Mouse (Mus musculus): Measurements from ENCODE around the gene Iglon5. TPM values are rescaled to one million over a fixed set of nuclear protein-coding genes. Genes with fewer than 3 reads are reported as not detected.

The Iglon5 gene
- polyA plus RNA-seq, 1 experiment from 2014 or later: not detected

DNA sequence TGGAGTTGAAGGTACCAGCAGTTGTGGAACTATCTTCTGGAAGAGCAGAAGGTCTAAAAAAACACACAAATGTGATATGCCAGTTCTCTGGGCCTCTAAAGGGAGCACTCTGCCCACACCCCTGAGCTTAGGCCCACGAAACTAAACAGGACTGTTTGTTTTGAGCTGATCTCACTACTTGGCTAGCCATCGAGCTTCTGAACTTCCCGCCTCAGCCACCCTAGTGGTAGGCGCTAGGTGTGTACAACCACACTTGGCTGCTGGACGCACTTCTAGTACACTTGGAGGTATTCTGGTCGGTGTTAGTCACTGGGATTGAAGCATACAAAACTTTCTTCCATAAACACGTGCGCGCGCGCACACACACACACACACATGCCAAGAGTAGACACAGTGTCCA lies 38.1 kb downstream of the Iglon5 start:
- Histone ChIP-seq H3K4me3 (ENCODE audit: inconsistent target) (no peak overlapping the region), H3K79me2 (ENCODE audit: inconsistent target) (peaks cover 26% of the 10 kb centered on the region; the same call in 1 of the 2 replicates), H3K27ac (no peak overlapping the region), H3K36me3 (ENCODE audit: inconsistent target) (peaks cover 26% of the 10 kb centered on the region)
- WGBS (ENCODE audit: missing documents): 92% methylated on average over 11 of the region's 11 CpGs

GRCm38 (mm10) chr7:43449811-43450210 lies 40.1 kb downstream of the Iglon5 start:
- 94% methylated on average over 2 of the region's 2 CpGs for WGBS (ENCODE audit: missing documents)
- Histone ChIP-seq H3K36me3 (ENCODE audit: inconsistent target) (peaks cover 17% of the 10 kb centered on the region), H3K27ac (no peak overlapping the region), H3K4me3 (ENCODE audit: inconsistent target) (no peak overlapping the region), H3K79me2 (ENCODE audit: inconsistent target) (peaks cover 44% of the 10 kb centered on the region)

DNA sequence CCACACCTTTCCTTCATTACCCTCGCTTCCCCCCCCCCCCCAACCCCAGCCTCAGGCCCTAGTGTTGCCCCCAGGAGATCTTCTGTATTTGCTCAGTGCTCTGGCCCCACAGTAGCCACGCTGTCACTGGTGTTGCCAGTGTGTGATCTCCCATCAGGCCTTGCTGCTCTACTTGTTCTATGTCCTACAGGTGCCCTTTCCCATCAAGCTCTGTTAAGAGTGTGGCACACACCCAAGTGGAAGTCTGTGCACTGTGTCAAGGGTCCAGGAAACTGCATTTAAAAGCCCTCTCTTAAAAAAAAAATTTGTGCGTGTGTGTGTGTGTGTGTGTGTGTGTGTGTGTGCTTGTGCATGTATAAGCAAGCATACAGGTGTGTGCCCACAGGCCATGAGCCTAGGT lies 41.6 kb downstream of the Iglon5 start:
- H3K79me2 ChIP-seq (ENCODE audit: inconsistent target): peaks cover 52% of the 10 kb centered on the region
- H3K4me3 ChIP-seq (ENCODE audit: inconsistent target): no peak overlapping the region
- WGBS (ENCODE audit: missing documents): 55% methylated on average over 2 of the region's 3 CpGs
- no peak overlapping the region for H3K27ac ChIP-seq
- H3K36me3 ChIP-seq (ENCODE audit: inconsistent target): 0 out of 2 replicates have a peak, but pooled peaks cover 6% of the 10 kb centered on the region

- Histone ChIP-seq H3K79me2 (ENCODE audit: inconsistent target) (peaks cover 52% of the 10 kb centered on the region), H3K4me3 (ENCODE audit: inconsistent target) (no peak overlapping the region), H3K27ac (no peak overlapping the region), H3K36me3 (ENCODE audit: inconsistent target) (0 out of 2 replicates have a peak, but pooled peaks cover 2% of the 10 kb centered on the region)
- 46% methylated on average over 4 of the region's 4 CpGs for WGBS (ENCODE audit: missing documents)
Measured at GRCm38 (mm10) chr7:43447801-43448200, 42.1 kb downstream of the Iglon5 start.

DNA sequence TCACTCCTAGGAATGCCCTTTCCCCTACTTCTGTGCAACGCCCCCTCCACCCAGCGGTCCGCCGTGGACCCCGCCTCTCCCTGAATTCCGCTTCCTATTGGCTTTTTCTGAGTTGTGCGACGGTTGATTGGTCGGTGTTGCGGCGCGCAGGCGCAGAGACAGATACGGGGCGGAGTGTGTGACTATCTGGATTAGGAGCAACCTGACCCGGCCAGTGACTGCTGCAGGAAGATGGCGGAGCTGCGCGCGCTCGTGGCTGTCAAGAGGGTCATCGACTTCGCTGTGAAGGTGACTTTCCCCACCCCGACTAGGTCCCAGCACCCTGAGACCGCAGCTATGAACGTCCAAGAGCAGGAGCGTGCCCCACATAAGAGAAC lies 46.0 kb downstream of the Iglon5 start, which contains the start of the genes Etfb and Gm45233:
Gene Etfb, plus strand, starts transcription at position 167 of the 377 bp plus-strand sequence.
Gene Gm45233, plus strand, starts transcription at position 212 of the 377 bp plus-strand sequence.
- peak within 1 kb of the TSS; percentile 67 for H3K4me3 ChIP-seq (ENCODE audit: inconsistent target)
- H3K79me2 ChIP-seq (ENCODE audit: inconsistent target): peaks cover 47% of the 10 kb centered on the region
- H3K27ac ChIP-seq: peak within 1 kb of the TSS; percentile 94
- no peaks in the 10 kb centered on the region for H3K36me3 ChIP-seq (ENCODE audit: inconsistent target)
- under 1% methylated on average over 27 of the region's 27 CpGs for WGBS (ENCODE audit: missing documents)

DNA sequence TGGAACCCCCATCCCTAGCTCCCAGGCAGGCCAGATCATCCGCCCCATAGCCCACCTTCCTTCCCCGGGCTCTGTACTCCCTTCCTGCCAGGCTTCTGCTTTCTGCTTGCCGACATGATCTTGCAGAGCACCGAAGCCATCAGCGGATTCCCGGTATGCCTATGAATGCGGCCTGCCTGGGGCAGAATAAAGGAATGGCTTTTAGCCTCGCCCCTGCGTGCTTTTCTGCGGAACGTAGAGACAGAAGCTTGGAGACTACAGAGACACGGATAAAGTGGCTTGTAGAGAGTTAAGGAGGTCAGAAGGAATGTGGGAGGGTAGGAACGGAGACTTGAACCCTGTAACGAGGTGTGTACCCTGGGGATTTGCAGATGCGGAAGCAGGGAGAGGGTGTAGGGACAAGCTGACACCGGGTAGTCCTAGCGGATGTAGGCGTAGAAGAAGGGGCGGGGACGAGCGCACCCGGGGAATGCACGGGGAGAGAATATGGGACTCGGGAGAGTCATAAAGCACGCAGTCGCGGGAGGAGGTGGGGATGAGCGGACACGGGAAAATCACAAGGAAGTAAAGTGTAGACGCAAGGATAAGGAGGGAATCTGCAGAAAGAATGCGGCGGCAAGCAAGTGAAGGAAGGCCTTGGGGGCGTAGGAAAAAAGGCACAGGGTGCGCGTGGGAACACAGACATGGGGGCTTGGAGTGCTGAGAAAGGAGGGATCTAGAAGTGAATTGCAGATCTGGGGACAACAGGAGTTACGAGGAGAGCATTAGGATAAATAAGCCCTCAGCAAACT lies 46.6 kb downstream of the Iglon5 start:
- H3K27ac ChIP-seq: peak overlapping the region; percentile 94
- 1% methylated on average over 36 of the region's 36 CpGs for WGBS (ENCODE audit: missing documents)

DNA sequence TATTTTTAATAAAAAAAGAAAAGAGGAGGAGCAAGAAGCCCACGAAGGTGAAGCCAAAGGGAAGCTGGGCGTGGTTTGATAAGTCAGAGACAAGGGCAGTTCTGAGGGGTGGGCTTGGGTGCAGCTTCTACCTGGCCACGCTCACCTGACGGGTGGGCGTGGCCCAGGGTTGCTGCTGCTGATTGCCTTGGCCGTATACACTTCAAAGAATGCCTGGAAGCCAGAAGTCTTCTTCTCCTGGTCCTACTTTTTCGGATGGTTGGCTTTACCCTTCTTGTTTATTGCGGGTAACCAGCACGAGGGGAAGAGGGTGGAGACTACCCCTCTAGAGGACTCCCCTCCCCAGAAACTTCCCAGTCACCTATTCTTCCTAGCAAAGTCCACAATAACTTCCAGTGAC lies 47.2 kb downstream of the Iglon5 start:
- Histone ChIP-seq H3K36me3 (ENCODE audit: inconsistent target) (no peaks in the 10 kb centered on the region), H3K27ac (peak overlapping the region; percentile 94), H3K4me3 (ENCODE audit: inconsistent target) (peak overlapping the region; percentile 67), H3K79me2 (ENCODE audit: inconsistent target) (peaks cover 35% of the 10 kb centered on the region)
- WGBS (ENCODE audit: missing documents): 1% methylated on average over 9 of the region's 9 CpGs

More for the DNA sequence above, 46.6 kb downstream of the Iglon5 start:
- peaks cover 42% of the 10 kb centered on the region for H3K79me2 ChIP-seq (ENCODE audit: inconsistent target)
- no peaks in the 10 kb centered on the region for H3K36me3 ChIP-seq (ENCODE audit: inconsistent target)
- H3K4me3 ChIP-seq (ENCODE audit: inconsistent target): peak overlapping the region; percentile 67

- WGBS (ENCODE audit: missing documents): 86% methylated on average over 3 of the region's 3 CpGs
- Histone ChIP-seq H3K79me2 (ENCODE audit: inconsistent target) (peaks cover 19% of the 10 kb centered on the region), H3K27ac (no peak overlapping the region), H3K4me3 (ENCODE audit: inconsistent target) (no peak overlapping the region), H3K36me3 (ENCODE audit: inconsistent target) (no peaks in the 10 kb centered on the region)
Measured at GRCm38 (mm10) chr7:43441071-43441470, 48.8 kb downstream of the Iglon5 start.

DNA sequence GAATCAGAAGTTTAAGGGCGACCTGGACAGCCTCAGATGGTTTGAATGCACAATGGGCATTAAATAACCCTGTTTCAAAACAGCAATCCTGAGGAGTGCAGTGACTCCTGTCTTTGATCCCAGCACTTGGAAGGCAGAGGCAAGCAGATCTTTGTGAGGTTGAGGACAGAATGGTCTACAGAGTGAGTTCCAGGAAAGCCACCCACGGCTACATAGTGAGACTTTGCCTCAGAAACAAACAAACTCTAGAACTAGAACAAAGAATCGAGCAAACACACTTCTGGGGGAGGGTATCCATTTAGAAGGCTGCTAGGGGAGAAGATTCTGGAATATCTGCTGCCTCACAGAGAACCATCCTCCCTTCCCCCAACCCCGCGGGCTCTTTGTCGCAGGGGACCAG lies 49.4 kb downstream of the Iglon5 start, which contains the start of gene Cldnd2:
Gene Cldnd2, plus strand, starts transcription at position 301 of the 400 bp plus-strand sequence.
- no peak within 1 kb of the TSS for H3K4me3 ChIP-seq (ENCODE audit: inconsistent target)
- H3K36me3 ChIP-seq (ENCODE audit: inconsistent target): no peaks in the 10 kb centered on the region
- no peak within 1 kb of the TSS for H3K27ac ChIP-seq
- 92% methylated on average over 6 of the region's 6 CpGs for WGBS (ENCODE audit: missing documents)
- H3K79me2 ChIP-seq (ENCODE audit: inconsistent target): peaks cover 15% of the 10 kb centered on the region

- Histone ChIP-seq H3K36me3 (ENCODE audit: inconsistent target) (no peaks in the 10 kb centered on the region), H3K79me2 (ENCODE audit: inconsistent target) (no peaks in the 10 kb centered on the region), H3K4me3 (ENCODE audit: inconsistent target) (no peak overlapping the region), H3K27ac (no peak overlapping the region)
- 61% methylated on average over 4 of the region's 4 CpGs for WGBS (ENCODE audit: missing documents)
Measured at GRCm38 (mm10) chr7:43438611-43439010, 51.3 kb downstream of the Iglon5 start.

GRCm38 (mm10) chr7:43436341-43437255 lies 53.3 kb downstream of the Iglon5 start, which contains the start of gene Nkg7:
TSS of gene Nkg7 (plus strand) at chr7:43437073.
- Histone ChIP-seq H3K79me2 (ENCODE audit: inconsistent target) (no peaks in the 10 kb centered on the region), H3K4me3 (ENCODE audit: inconsistent target) (no peak within 1 kb of the TSS), H3K27ac (no peak within 1 kb of the TSS), H3K36me3 (ENCODE audit: inconsistent target) (no peaks in the 10 kb centered on the region)
- 53% methylated on average over 10 of the region's 10 CpGs for WGBS (ENCODE audit: missing documents)

DNA sequence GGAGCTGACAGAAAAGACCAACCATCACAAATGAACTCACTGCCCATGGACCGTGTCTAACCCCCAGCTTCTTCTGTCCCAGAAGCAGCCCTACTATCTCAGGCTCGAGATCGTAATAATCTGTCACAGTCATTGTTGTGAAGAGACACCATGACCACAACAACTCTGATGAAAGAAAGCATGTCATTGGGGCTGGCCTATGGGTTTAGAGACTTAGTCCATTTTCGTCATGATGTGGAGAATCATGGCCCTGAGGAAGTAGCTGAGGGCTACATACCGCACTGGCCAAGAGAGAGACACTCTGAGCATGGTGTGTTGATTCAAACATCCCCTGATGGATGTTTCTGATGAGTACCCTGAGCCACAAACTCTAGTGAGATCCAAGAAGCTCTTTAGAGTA lies 55.2 kb downstream of the Iglon5 start:
- Histone ChIP-seq H3K4me3 (ENCODE audit: inconsistent target) (no peak overlapping the region), H3K36me3 (ENCODE audit: inconsistent target) (no peaks in the 10 kb centered on the region), H3K79me2 (ENCODE audit: inconsistent target) (no peaks in the 10 kb centered on the region), H3K27ac (no peak overlapping the region)
- 91% methylated on average over 5 of the region's 5 CpGs for WGBS (ENCODE audit: missing documents)

DNA sequence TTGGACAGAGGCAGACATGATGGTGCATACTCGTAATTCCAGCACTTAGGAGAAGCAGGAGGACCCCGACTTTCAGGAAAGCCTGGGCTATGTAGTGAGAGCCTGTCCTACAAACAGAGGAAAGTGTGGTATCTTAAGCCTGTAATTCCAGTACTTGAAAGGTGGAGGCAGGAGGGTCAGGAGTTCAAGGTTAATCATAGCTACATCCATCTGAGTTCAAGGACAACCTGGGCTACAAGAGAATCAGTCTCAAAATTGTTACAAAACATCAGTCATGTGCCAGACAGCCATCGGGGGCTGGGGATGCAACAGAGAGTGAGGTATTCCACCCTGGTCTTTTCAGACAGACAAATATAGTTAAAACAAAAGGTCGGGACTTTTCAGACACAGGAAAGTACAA lies 57.0 kb downstream of the Iglon5 start:
- Histone ChIP-seq H3K4me3 (ENCODE audit: inconsistent target) (no peak overlapping the region), H3K27ac (no peak overlapping the region), H3K36me3 (ENCODE audit: inconsistent target) (no peaks in the 10 kb centered on the region), H3K79me2 (ENCODE audit: inconsistent target) (no peaks in the 10 kb centered on the region)
- 83% methylated on average over 4 of the region's 4 CpGs for WGBS (ENCODE audit: missing documents)

DNA sequence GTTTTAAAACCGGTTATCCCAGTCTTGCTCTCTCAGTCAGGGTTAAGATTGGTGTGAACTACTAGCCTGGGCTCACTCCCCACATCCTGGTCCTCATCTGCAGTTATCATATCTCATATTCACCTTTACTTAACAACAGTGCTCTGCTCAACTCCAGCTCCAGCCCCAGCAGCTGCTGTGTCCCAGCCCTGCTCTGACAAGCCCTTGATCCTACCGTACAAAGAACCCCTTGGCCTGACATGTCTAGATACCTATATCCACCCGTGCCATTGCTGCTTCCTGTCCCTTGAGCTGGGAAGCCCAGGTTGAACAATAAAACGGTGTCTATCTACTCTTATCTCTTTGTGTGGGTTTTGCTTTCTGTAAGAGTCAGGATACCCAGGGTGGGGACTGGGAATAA lies 60.4 kb downstream of the Iglon5 start:
- Histone ChIP-seq H3K36me3 (ENCODE audit: inconsistent target) (no peaks in the 10 kb centered on the region), H3K79me2 (ENCODE audit: inconsistent target) (no peaks in the 10 kb centered on the region), H3K27ac (no peak overlapping the region), H3K4me3 (ENCODE audit: inconsistent target) (no peak overlapping the region)
- WGBS (ENCODE audit: missing documents): 85% methylated on average over 4 of the region's 4 CpGs
